Mouse (Mus musculus): ENCODE data around the gene Rasl11b.
A peak's percentile ranks its signal among the peaks of the same experiment; 100 is the strongest.

Gene Rasl11b

DNA sequence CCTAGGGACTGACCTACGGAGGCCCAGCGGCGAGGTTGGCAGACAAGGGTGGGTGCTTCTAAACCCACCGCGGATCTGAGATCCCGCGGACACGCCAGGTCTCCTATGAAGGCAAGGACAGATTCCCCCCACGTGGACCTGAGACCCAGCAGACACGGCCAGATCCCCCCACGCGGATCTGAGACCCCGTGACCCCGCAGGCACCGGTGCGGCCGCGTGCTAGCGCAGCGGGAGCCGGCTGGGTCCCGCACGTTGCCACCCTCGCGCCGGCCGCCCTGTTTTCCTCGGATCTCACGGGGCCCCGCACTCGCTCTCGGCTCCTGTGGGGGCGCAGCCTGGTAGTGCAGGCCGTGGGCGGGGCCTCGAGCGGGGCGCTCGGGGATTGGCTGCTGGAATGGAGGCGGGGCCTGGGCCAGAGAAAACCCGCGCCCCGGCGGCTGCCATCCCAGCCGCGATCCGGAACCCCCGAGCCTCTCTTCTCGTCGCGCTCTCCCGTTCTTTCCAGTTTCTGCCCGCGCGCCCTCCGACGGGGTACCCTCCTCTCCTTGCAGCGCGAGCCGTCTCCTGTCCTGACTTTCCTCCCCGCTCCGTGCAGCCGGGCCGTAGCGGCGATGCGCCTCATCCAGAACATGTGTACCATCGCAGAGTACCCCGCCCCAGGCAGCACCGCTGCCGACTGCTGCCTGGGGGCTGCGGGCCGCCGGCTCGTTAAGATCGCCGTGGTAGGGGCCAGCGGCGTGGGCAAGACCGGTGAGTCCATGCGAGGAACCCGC lies at the start of gene Rasl11b:
Gene Rasl11b (plus strand): TSS at position 446 of the 773 bp plus-strand sequence.
- peak; percentile 76 to 85 for DNase-seq (ENCODE audit: low spot score in 2 of 2)

- DNase-seq (ENCODE audit: low spot score in 2 of 2), result no peak
These were observed 47.5 kb upstream of the Rasl11b start for GRCm38 (mm10) chr5:74147631-74148030.

- DNase-seq (ENCODE audit: low spot score in 2 of 2), result no peak
These were observed 45.1 kb upstream of the Rasl11b start for GRCm38 (mm10) chr5:74149975-74150374.

- no peak for DNase-seq (ENCODE audit: low spot score in 2 of 2)
These were observed 43.3 kb upstream of the Rasl11b start for GRCm38 (mm10) chr5:74151774-74152173.

DNA sequence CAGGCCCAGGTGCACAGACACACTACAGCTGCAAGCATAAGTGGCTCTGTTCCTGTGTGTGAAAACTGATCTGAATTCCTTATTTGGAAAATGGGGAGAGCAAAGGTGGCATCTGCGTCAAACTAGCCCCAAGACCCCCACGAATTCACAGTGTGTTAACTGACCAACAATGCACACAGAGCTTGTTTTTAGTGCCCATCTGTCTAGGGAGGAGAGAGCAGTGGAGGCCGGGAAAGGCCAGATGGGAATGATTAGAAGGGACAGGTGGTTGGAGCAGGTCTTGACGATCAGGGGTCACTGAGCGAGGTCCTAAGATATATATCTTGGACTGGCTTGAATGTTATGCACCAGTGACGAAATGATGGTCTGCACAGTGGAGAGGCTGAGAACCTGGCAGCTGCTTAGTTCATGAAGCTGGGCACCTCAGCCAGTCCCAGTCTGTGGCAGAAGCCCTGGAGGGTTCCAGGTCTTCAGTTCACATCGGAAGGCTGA lies 39.2 kb upstream of the Rasl11b start:
- DNase-seq (ENCODE audit: low spot score in 2 of 2), result no peak

GRCm38 (mm10) chr5:74158929-74159632 lies 36.0 kb upstream of the Rasl11b start:
- no peak for DNase-seq (ENCODE audit: low spot score in 2 of 2)

- no peak for DNase-seq (ENCODE audit: low spot score in 2 of 2)
These were observed 35.2 kb upstream of the Rasl11b start for GRCm38 (mm10) chr5:74159906-74160305.

- no peak for DNase-seq (ENCODE audit: low spot score in 2 of 2)
These were observed 34.7 kb upstream of the Rasl11b start for GRCm38 (mm10) chr5:74160349-74160748.

DNA sequence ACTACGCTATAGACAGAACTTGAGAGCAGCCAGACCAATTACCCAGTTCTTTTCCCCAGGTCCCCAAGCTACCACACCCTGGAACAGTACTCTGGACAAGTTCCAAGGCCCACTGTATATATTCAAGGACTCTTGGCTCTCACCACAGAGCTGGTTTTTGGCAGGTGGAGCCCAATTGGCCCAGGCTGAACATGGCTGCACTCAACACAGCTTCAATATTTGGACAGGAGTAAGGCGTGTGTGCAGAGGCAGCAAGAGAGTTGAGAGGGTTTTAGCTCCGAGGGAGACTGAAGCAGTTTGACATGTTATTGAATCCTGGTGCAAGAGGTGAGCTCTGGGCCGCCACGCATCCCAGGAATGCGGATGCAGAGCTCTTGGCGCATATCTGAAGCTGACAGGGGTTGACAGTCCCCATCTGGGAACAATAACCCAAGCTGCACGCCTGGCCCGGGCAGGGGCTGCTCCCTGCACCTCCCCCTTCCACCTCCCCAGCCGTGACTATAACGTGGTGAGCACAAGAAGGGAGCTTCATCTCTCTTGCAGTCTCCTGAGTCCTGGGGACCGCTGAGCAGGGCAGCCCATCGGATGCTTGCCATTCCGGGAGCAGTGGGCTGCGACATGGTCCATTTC lies 33.7 kb upstream of the Rasl11b start:
- DNase-seq (ENCODE audit: low spot score in 2 of 2), result no peak

DNA sequence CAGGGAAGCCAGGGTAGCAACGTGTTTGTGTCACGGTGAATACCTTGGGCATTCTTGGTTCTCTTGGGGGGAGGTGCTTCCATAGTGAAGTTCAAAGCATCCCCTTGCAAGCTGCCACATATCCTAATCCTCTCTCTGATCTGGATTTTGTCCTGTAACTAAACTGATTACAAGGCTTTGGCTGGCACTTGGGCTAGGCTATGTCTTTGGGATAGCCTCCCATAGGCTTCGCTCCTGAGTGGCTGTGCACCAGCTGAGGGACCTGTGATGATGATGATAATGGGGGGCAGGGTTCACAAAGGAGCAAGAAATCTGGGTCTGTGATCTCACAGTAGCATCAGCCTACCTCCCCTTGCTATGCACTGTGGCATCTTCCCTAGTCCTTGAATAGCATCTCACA lies 33.1 kb upstream of the Rasl11b start:
- no peak for DNase-seq (ENCODE audit: low spot score in 2 of 2)

DNA sequence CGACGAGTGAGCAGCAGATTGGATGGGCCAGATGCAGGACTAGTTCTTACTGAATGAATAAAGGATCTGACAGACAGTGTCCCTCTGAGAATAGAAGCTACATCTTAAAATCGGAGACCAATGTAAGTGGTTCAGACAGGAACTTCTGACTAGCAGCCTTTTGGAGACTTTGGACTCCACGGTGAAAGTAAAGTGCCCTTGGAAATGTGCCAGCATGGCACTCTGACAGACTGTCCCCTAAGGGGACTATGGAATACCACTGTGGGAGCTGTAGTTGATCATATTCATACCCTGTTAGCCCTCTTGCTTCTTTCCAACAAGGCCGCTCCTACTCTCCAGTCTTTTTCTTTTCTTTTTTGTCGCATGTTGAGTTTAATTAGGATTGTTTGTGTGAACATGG lies 31.9 kb upstream of the Rasl11b start:
- DNase-seq (ENCODE audit: low spot score in 2 of 2), result no peak

- no peak for DNase-seq (ENCODE audit: low spot score in 2 of 2)
These were observed 30.5 kb upstream of the Rasl11b start for GRCm38 (mm10) chr5:74164547-74164946.

DNA sequence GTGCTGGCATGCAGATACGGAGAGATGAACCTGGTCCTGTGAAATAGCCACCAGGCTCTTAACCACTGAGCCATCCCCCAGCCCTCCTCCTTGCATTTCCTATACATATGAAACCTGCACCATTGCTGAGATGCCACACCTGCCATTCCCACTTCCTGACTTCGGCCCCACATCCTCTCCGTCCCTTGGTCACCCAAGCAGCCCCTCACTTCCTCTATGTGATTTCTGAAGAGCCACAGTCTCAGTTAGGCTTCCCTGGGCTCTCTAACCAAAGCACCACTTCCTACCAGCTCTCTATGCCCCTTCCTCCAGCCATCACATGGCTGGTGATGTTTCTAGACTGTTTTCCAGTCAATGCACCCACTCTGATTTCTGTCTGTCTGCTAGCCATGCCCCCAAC lies 28.4 kb upstream of the Rasl11b start:
- DNase-seq (ENCODE audit: low spot score in 2 of 2), result no peak

GRCm38 (mm10) chr5:74168085-74168484 lies 27.0 kb upstream of the Rasl11b start:
- no peak for DNase-seq (ENCODE audit: low spot score in 2 of 2)

DNA sequence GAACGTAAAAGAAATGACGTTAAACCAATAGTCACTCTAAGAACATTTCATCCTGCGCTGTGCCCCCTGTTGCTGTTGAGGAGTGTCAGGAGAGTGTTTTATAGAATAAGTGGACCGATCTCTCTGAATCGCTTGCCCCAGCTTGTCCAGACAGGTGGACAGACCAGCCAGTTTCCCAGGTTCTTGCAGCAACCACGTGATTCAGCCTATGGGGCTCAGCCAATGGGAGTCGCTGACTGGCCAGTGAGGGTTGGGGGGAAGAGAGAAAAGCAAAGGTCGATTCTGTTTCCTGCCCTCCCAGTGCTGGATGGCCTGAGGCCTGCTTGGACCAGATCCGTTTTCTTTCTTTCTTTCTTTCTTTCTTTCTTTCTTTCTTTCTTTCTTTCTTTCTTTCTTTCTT lies 23.3 kb upstream of the Rasl11b start:
- DNase-seq (ENCODE audit: low spot score in 2 of 2), result no peak

GRCm38 (mm10) chr5:74172208-74172607 lies 22.9 kb upstream of the Rasl11b start:
- DNase-seq (ENCODE audit: low spot score in 2 of 2), result no peak

GRCm38 (mm10) chr5:74173162-74173844 lies 21.8 kb upstream of the Rasl11b start:
- DNase-seq (ENCODE audit: low spot score in 2 of 2), result no peak

- DNase-seq (ENCODE audit: low spot score in 2 of 2), result no peak
These were observed 19.4 kb upstream of the Rasl11b start for GRCm38 (mm10) chr5:74175526-74176270.

GRCm38 (mm10) chr5:74180216-74180615 lies 14.9 kb upstream of the Rasl11b start:
- no peak for DNase-seq (ENCODE audit: low spot score in 2 of 2)

- DNase-seq (ENCODE audit: low spot score in 2 of 2), result no peak
These were observed 12.0 kb upstream of the Rasl11b start for GRCm38 (mm10) chr5:74183118-74183517.

DNA sequence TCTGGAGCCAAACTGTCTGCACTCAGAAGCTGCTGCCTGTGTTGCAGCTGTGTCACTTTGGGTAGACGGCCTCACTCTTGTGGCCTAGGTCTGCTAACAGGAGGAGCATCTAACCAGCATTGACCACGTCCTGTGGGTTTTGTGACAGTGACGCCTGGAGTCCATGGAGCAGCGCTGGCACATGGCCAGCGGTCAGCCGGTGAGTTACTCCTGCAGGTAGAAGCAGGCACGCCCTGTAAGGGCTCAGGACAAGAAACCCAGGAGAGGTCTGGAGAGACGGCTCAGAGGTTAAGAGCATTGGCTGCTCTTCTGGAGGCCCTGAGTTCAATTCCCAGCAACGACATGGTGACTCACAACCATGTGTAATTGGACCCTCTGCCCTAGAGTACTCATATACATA lies 10.5 kb upstream of the Rasl11b start:
- no peak for DNase-seq (ENCODE audit: low spot score in 2 of 2)

All from natural killer cell, adult 2 months (primary cell).